Mouse (Mus musculus) erythroid progenitor cell, adult 5-6 weeks (primary cell): ENCODE data around the gene Gm21679. TPM values are rescaled to one million over a fixed set of nuclear protein-coding genes. Genes with fewer than 3 reads are reported as not detected.
"Not testable (repeated sequence)": the region's sequence is repeated elsewhere in the genome, so short reads cannot be mapped to it uniquely, and the experiment has no call there.

ENCODE experiments used
- ATAC-seq: replicated peaks from 2 replicates; pipeline ENCODE4 v1.8.0; 2016; ENCODE audit warnings: moderate number of reproducible peaks, mild to moderate bottlenecking, moderate TSS enrichment, inconsistent platforms; ENCODE audit not compliant: poor library complexity, low FRiP score, severe bottlenecking
- total RNA-seq, 2 experiments: library from RNA; stranded (forward) in 1 of 2; stranded (reverse) in 1 of 2; fragments of 150-400 nt in 1 of 2; fragments of 186-747, 209-891 nt in 1 of 2; gene quantifications; 2 replicates each; pipeline versions ENCODE4 v1.2.3 to v1.2.4; 2015 to 2017; ENCODE audit warnings: low replicate concordance in 2 of 2

Gm21679 gene
- total RNA-seq (2015; ENCODE audit: low replicate concordance) (not detected in 2 replicates), total RNA-seq (2017; ENCODE audit: low replicate concordance) (not detected in 2 replicates)

DNA sequence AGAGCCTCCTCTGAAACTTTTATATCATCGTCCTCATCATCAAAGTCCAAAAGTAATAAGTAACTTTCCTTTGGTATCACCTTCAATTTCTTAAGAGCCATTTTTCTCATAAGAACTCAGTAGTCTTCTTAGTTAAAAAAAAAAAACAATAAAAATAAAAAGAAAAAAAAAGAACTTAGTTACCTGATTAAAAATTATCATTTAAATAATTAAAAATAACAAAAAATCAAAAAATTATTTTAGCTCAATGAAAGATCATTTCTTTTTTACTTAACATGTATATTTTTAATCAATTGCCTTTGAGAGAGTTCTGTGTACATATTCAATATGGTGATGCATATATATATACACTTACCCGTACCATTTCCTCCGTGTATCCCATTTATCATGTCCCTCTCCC, at the start of gene Gm21679:
Gm21679 (minus strand) TSS at position 101 of the 400 bp plus-strand sequence.
- not testable (repeated sequence) for ATAC-seq
